Mouse (Mus musculus): ENCODE data around the gene Dcaf1. TPM values are rescaled to one million over a fixed set of nuclear protein-coding genes. Genes with fewer than 3 reads are reported as not detected.

Gene Dcaf1
- polyA plus RNA-seq, 1 experiment from 2014 or later = 33.6 TPM

GRCm38 (mm10) chr9:106890496-106891240 lies 69.0 kb downstream of the Dcaf1 start:
- Histone ChIP-seq H3K27ac (replicated peaks; ENCODE audit: low read depth, low read length) (no peak overlapping the region), H3K4me3 (ENCODE audit: low read depth, low read length) (peak overlapping the region; percentile 93), H3K27me3 (ENCODE audit: control insufficient read depth, insufficient read depth, low read length) (no peaks in the 10 kb centered on the region), H3K36me3 (ENCODE audit: control insufficient read depth, insufficient read depth, low read length) (peaks cover 11% of the 10 kb centered on the region; the same call in 1 of the 2 replicates), H3K4me2 (ENCODE audit: low read depth, severe bottlenecking) (peak overlapping the region; percentile 70), H3K9ac (ENCODE audit: low read length) (peak overlapping the region; percentile 95), H3K9me3 (ENCODE audit: control insufficient read depth, low read length) (no peaks in the 10 kb centered on the region), H3K4me1 (ENCODE audit: control insufficient read depth, insufficient read depth, low read length) (peaks cover 11% of the 10 kb centered on the region)
- no peak for ATAC-seq (ENCODE audit: insufficient number of reproducible peaks, low FRiP score, low TSS enrichment, low read depth)
- DNase-seq (ENCODE audit: low spot score) = no peak
- 66% methylated on average over 8 of the region's 8 CpGs for WGBS

DNA sequence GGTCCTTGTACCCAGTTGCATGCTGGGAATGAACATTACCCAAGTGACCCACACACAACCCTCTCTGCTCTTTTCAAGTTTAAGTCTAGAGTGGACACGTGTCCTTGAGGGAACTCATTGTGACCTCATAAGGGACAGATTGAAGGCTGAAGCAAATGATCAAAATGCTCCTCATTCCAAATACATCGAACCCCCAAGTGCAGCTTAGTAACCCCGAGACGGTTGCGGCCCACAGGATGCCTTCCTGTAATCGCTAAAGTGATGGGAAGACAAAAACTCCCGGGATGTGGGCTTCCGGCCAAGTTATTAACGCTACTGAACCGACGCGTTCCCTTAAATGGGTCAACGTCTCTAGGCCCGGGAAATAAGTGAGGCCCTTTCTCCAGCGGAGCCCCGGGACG lies 69.7 kb downstream of the Dcaf1 start:
- ATAC-seq (ENCODE audit: insufficient number of reproducible peaks, low FRiP score, low TSS enrichment, low read depth) (no peak), DNase-seq (ENCODE audit: low spot score) (no peak)
- peak overlapping the region; percentile 93 for H3K4me3 ChIP-seq (ENCODE audit: low read depth, low read length)
- H3K36me3 ChIP-seq (ENCODE audit: control insufficient read depth, insufficient read depth, low read length) = peaks cover 11% of the 10 kb centered on the region; the same call in 1 of the 2 replicates
- peak overlapping the region; percentile 95 for H3K9ac ChIP-seq (ENCODE audit: low read length)
- WGBS = under 1% methylated on average over 17 of the region's 17 CpGs
- H3K9me3 ChIP-seq (ENCODE audit: control insufficient read depth, low read length) = no peaks in the 10 kb centered on the region
- H3K27ac ChIP-seq (replicated peaks; ENCODE audit: low read depth, low read length) = peak overlapping the region; percentile 64; the same call in 1 of the 2 replicates
- H3K27me3 ChIP-seq (ENCODE audit: control insufficient read depth, insufficient read depth, low read length) = no peaks in the 10 kb centered on the region
- peak overlapping the region; percentile 70 for H3K4me2 ChIP-seq (ENCODE audit: low read depth, severe bottlenecking)
- peaks cover 11% of the 10 kb centered on the region for H3K4me1 ChIP-seq (ENCODE audit: control insufficient read depth, insufficient read depth, low read length)

- DNase-seq (ENCODE audit: low spot score) = peak; percentile 97
- under 1% methylated on average over 59 of the region's 59 CpGs for WGBS
These were observed 70.3 kb downstream of the Dcaf1 start, which contains the start of gene Manf for GRCm38 (mm10) chr9:106891829-106892551. Manf (minus strand) TSS chr9:106891979.

GRCm38 (mm10) chr9:106892552-106892875 lies 70.8 kb downstream of the Dcaf1 start:
- Histone ChIP-seq H3K36me3 (ENCODE audit: control insufficient read depth, insufficient read depth, low read length) (peaks cover 11% of the 10 kb centered on the region; the same call in 1 of the 2 replicates), H3K9ac (ENCODE audit: low read length) (peak overlapping the region; percentile 65), H3K27me3 (ENCODE audit: control insufficient read depth, insufficient read depth, low read length) (no peaks in the 10 kb centered on the region), H3K4me2 (ENCODE audit: low read depth, severe bottlenecking) (peak overlapping the region; percentile 70), H3K4me1 (ENCODE audit: control insufficient read depth, insufficient read depth, low read length) (peaks cover 11% of the 10 kb centered on the region), H3K9me3 (ENCODE audit: control insufficient read depth, low read length) (no peaks in the 10 kb centered on the region), H3K4me3 (ENCODE audit: low read depth, low read length) (peak overlapping the region; percentile 93), H3K27ac (replicated peaks; ENCODE audit: low read depth, low read length) (peak overlapping the region; percentile 89)
- no peak for DNase-seq (ENCODE audit: low spot score)
- no peak for ATAC-seq (ENCODE audit: insufficient number of reproducible peaks, low FRiP score, low TSS enrichment, low read depth)
- WGBS = under 1% methylated on average over 9 of the region's 9 CpGs

More at GRCm38 (mm10) chr9:106891829-106892551, 70.3 kb downstream of the Dcaf1 start, which contains the start of gene Manf:
- peaks cover 11% of the 10 kb centered on the region; the same call in 1 of the 2 replicates for H3K36me3 ChIP-seq (ENCODE audit: control insufficient read depth, insufficient read depth, low read length)
- no peaks in the 10 kb centered on the region for H3K9me3 ChIP-seq (ENCODE audit: control insufficient read depth, low read length)
- peak within 1 kb of the TSS; percentile 93 for H3K4me3 ChIP-seq (ENCODE audit: low read depth, low read length)
- no peaks in the 10 kb centered on the region for H3K27me3 ChIP-seq (ENCODE audit: control insufficient read depth, insufficient read depth, low read length)
- peak within 1 kb of the TSS; percentile 89 for H3K27ac ChIP-seq (replicated peaks; ENCODE audit: low read depth, low read length)
- peaks cover 11% of the 10 kb centered on the region for H3K4me1 ChIP-seq (ENCODE audit: control insufficient read depth, insufficient read depth, low read length)
- ATAC-seq (ENCODE audit: insufficient number of reproducible peaks, low FRiP score, low TSS enrichment, low read depth) = peak; percentile 98
- H3K9ac ChIP-seq (ENCODE audit: low read length) = peak within 1 kb of the TSS; percentile 95
- H3K4me2 ChIP-seq (ENCODE audit: low read depth, severe bottlenecking) = peak within 1 kb of the TSS; percentile 70

GRCm38 (mm10) chr9:106893327-106893726 lies 71.7 kb downstream of the Dcaf1 start:
- Histone ChIP-seq H3K36me3 (ENCODE audit: control insufficient read depth, insufficient read depth, low read length) (peaks cover 11% of the 10 kb centered on the region; the same call in 1 of the 2 replicates), H3K4me1 (ENCODE audit: control insufficient read depth, insufficient read depth, low read length) (peaks cover 11% of the 10 kb centered on the region), H3K9me3 (ENCODE audit: control insufficient read depth, low read length) (no peaks in the 10 kb centered on the region), H3K4me2 (ENCODE audit: low read depth, severe bottlenecking) (no peak overlapping the region; the same call in 1 of the 2 replicates), H3K9ac (ENCODE audit: low read length) (no peak overlapping the region), H3K4me3 (ENCODE audit: low read depth, low read length) (no peak overlapping the region), H3K27me3 (ENCODE audit: control insufficient read depth, insufficient read depth, low read length) (no peaks in the 10 kb centered on the region), H3K27ac (replicated peaks; ENCODE audit: low read depth, low read length) (no peak overlapping the region)
- DNase-seq (ENCODE audit: low spot score) (no peak), ATAC-seq (ENCODE audit: insufficient number of reproducible peaks, low FRiP score, low TSS enrichment, low read depth) (no peak)
- 59% methylated on average over 3 of the region's 3 CpGs for WGBS

- Histone ChIP-seq H3K9me3 (ENCODE audit: control insufficient read depth, low read length) (no peaks in the 10 kb centered on the region), H3K9ac (ENCODE audit: low read length) (no peak overlapping the region), H3K4me2 (ENCODE audit: low read depth, severe bottlenecking) (no peak overlapping the region), H3K27ac (replicated peaks; ENCODE audit: low read depth, low read length) (no peak overlapping the region), H3K4me3 (ENCODE audit: low read depth, low read length) (no peak overlapping the region), H3K27me3 (ENCODE audit: control insufficient read depth, insufficient read depth, low read length) (no peaks in the 10 kb centered on the region), H3K36me3 (ENCODE audit: control insufficient read depth, insufficient read depth, low read length) (no peaks in the 10 kb centered on the region), H3K4me1 (ENCODE audit: control insufficient read depth, insufficient read depth, low read length) (no peaks in the 10 kb centered on the region)
- WGBS = 84% methylated on average over 1 of the region's 1 CpGs
- ATAC-seq (ENCODE audit: insufficient number of reproducible peaks, low FRiP score, low TSS enrichment, low read depth) (no peak), DNase-seq (ENCODE audit: low spot score) (no peak)
These were observed 77.2 kb downstream of the Dcaf1 start for GRCm38 (mm10) chr9:106898901-106899300.

DNA sequence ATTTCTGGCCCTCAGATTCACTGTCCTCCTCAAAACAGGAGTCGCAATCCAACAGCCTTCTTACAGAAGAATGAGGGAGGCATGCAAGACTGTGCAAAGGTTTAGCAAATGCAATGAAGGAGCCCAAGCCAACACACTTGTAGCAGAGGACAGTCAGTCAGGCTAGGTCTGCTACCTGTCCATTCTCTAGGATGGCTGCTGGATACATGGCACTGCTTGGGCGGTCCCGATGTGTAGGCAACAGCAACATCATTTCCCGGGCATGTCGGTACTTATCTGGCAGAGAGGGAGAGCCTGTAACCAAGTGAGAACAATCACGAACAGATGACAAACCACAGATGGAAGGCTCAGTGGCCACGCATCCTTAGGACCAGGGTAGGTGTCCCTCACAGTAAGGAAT lies 79.9 kb downstream of the Dcaf1 start:
- H3K27ac ChIP-seq (replicated peaks; ENCODE audit: low read depth, low read length) = no peak overlapping the region
- WGBS = 92% methylated on average over 7 of the region's 7 CpGs

GRCm38 (mm10) chr9:106903099-106903790 lies 81.6 kb downstream of the Dcaf1 start:
- no peak overlapping the region for H3K27ac ChIP-seq (replicated peaks; ENCODE audit: low read depth, low read length)
- no peaks in the 10 kb centered on the region for H3K27me3 ChIP-seq (ENCODE audit: control insufficient read depth, insufficient read depth, low read length)
- no peak overlapping the region for H3K4me3 ChIP-seq (ENCODE audit: low read depth, low read length)
- no peaks in the 10 kb centered on the region for H3K36me3 ChIP-seq (ENCODE audit: control insufficient read depth, insufficient read depth, low read length)
- no peaks in the 10 kb centered on the region for H3K9me3 ChIP-seq (ENCODE audit: control insufficient read depth, low read length)
- H3K9ac ChIP-seq (ENCODE audit: low read length) = no peak overlapping the region
- 80% methylated on average over 4 of the region's 4 CpGs for WGBS
- H3K4me1 ChIP-seq (ENCODE audit: control insufficient read depth, insufficient read depth, low read length) = no peaks in the 10 kb centered on the region
- ATAC-seq (ENCODE audit: insufficient number of reproducible peaks, low FRiP score, low TSS enrichment, low read depth) (no peak), DNase-seq (ENCODE audit: low spot score) (no peak)
- H3K4me2 ChIP-seq (ENCODE audit: low read depth, severe bottlenecking) = no peak overlapping the region

More for the DNA sequence above, 79.9 kb downstream of the Dcaf1 start:
- H3K4me1 ChIP-seq (ENCODE audit: control insufficient read depth, insufficient read depth, low read length) = no peaks in the 10 kb centered on the region
- no peak overlapping the region for H3K9ac ChIP-seq (ENCODE audit: low read length)
- no peaks in the 10 kb centered on the region for H3K27me3 ChIP-seq (ENCODE audit: control insufficient read depth, insufficient read depth, low read length)
- no peak for DNase-seq (ENCODE audit: low spot score)
- ATAC-seq (ENCODE audit: insufficient number of reproducible peaks, low FRiP score, low TSS enrichment, low read depth) = no peak
- no peak overlapping the region for H3K4me3 ChIP-seq (ENCODE audit: low read depth, low read length)
- H3K36me3 ChIP-seq (ENCODE audit: control insufficient read depth, insufficient read depth, low read length) = no peaks in the 10 kb centered on the region
- H3K4me2 ChIP-seq (ENCODE audit: low read depth, severe bottlenecking) = no peak overlapping the region
- no peaks in the 10 kb centered on the region for H3K9me3 ChIP-seq (ENCODE audit: control insufficient read depth, low read length)

Measured in limb, embryonic 11.5 days (tissue).